In genomic region chr19:38349013-38349341, GRCm38 (mm10) we compare ENCODE assay signal across 28 mouse cellular contexts. TPM values are rescaled to one million over a fixed set of nuclear protein-coding genes. Genes with fewer than 3 reads are reported as not detected.
DNase-seq lines count a peak whose midpoint lies in the region; ATAC-seq and TF ChIP-seq lines count a peak whose summit lies in the region.
"Had no signal": no experiment of that assay in that cellular context is flagged by ENCODE, and none has a peak within 500 bp of the region (broad histone marks: within the 10 kb centered on the region; RNA-seq: fewer than 3 reads in every experiment).

No protein-coding gene starts in this region.

- WGBS in hindbrain, embryonic 15.5 days, result 49% methylated on average over 5 of the region's 5 CpGs
- 78% methylated on average over 5 of the region's 5 CpGs for WGBS in hindbrain, embryonic 10.5 days
- WGBS in hindbrain, postnatal 0 days, result 70% methylated on average over 5 of the region's 5 CpGs

- 0 out of 2 replicates have a peak overlapping the region, but pooled peaks have one; percentile 46 for H3K27ac ChIP-seq in hindbrain, embryonic 15.5 days (replicated peaks)
- no peak overlapping the region for H3K27ac ChIP-seq in hindbrain, embryonic 10.5 days
- no peak overlapping the region for H3K27ac ChIP-seq in cortical plate, adult 2 months (ENCODE audit: insufficient read depth, low read length)
- H3K27ac ChIP-seq in hindbrain, postnatal 0 days, result no peak overlapping the region
- H3K27ac ChIP-seq: embryonic facial prominence, embryonic 13.5 days; kidney, postnatal 0 days; layer of hippocampus, adult 2 months; limb, embryonic 12.5 days; midbrain, embryonic 10.5 days had no signal

- TF ChIP-seq POLR2A in cortical plate, adult 2 months (IDR thresholded peaks at IDR 0.05; ENCODE audit: extremely low read depth, insufficient read depth, low read length), result no peak

- no peak for DNase-seq in hindbrain, embryonic 10.5 days (ENCODE audit: low spot score)
- DNase-seq in ES-CJ7 (ENCODE audit: low read depth, low spot score) (peak; percentile 63), adipocyte (ENCODE audit: low spot score) (no peak)
- DNase-seq in hindbrain, postnatal 0 days (ENCODE audit: low spot score), result no peak
- DNase-seq in spleen, postnatal 4 days (ENCODE audit: low spot score in 2 of 2), result no peak
- no peak for DNase-seq in layer of hippocampus, postnatal 36 days
- DNase-seq: adrenal gland, adult 2 months; B cell, adult 2 months; cerebellum, adult 18-20 months; cerebellum, postnatal 14 days; embryo, embryonic 11 days; lung, adult 18-20 months; lung, postnatal 10 days; right cerebral cortex, postnatal 14 days; thymus, postnatal 14 days had no signal

- no peak for ATAC-seq in hindbrain, embryonic 15.5 days (ENCODE audit: low FRiP score, low read depth)
- ATAC-seq in hindbrain, postnatal 0 days, result no peak
- ATAC-seq: intestine, postnatal 0 days had no signal

- H3K9ac ChIP-seq in hindbrain, embryonic 15.5 days, result no peak overlapping the region
- H3K9ac ChIP-seq in hindbrain, postnatal 0 days (replicated peaks; ENCODE audit: low read length), result no peak overlapping the region
- H3K9ac ChIP-seq: embryonic facial prominence, embryonic 13.5 days; limb, embryonic 12.5 days had no signal

- TF ChIP-seq CTCF in cortical plate, adult 2 months (IDR thresholded peaks at IDR 0.05; ENCODE audit: extremely low read depth, insufficient read depth, low read length), result no peak
- TF ChIP-seq CTCF in hindbrain, postnatal 0 days (IDR thresholded peaks at IDR 0.05; ENCODE audit: low read depth), result no peak

- H3K27me3 ChIP-seq in hindbrain, embryonic 15.5 days, result no peaks in the 10 kb centered on the region
- no peaks in the 10 kb centered on the region for H3K27me3 ChIP-seq in hindbrain, embryonic 10.5 days (ENCODE audit: insufficient read depth, poor library complexity, severe bottlenecking)
- H3K27me3 ChIP-seq in hindbrain, postnatal 0 days (ENCODE audit: insufficient read depth, low read length), result no peaks in the 10 kb centered on the region
- H3K27me3 ChIP-seq: CH12.LX; embryonic facial prominence, embryonic 13.5 days; limb, embryonic 12.5 days had no signal

- peak overlapping the region; percentile 14 for H3K4me3 ChIP-seq in hindbrain, embryonic 15.5 days
- no peak overlapping the region for H3K4me3 ChIP-seq in hindbrain, embryonic 10.5 days
- 0 out of 2 replicates have a peak overlapping the region, but pooled peaks have one; percentile 18 for H3K4me3 ChIP-seq in cortical plate, adult 2 months (ENCODE audit: insufficient read depth, low read length)
- no peak overlapping the region for H3K4me3 ChIP-seq in hindbrain, postnatal 0 days (ENCODE audit: low read length)
- H3K4me3 ChIP-seq: embryonic facial prominence, embryonic 13.5 days; erythroblast, embryonic 14.5 days; layer of hippocampus, adult 2 months; limb, embryonic 12.5 days; midbrain, embryonic 10.5 days; myocyte had no signal

- no peaks in the 10 kb centered on the region for H3K9me3 ChIP-seq in hindbrain, embryonic 15.5 days
- peaks cover 7% of the 10 kb centered on the region for H3K9me3 ChIP-seq in hindbrain, embryonic 10.5 days
- no peaks in the 10 kb centered on the region for H3K9me3 ChIP-seq in hindbrain, postnatal 0 days (ENCODE audit: low read length)

- H3K4me2 ChIP-seq in hindbrain, embryonic 15.5 days, result peak overlapping the region; percentile 24; the same call in 1 of the 2 replicates
- peak overlapping the region; percentile 13; the same call in 1 of the 2 replicates for H3K4me2 ChIP-seq in hindbrain, postnatal 0 days (ENCODE audit: low read depth, low read length)
- H3K4me2 ChIP-seq: embryonic facial prominence, embryonic 13.5 days; heart, embryonic 11.5 days; limb, embryonic 12.5 days; liver, embryonic 11.5 days had no signal

- no peaks in the 10 kb centered on the region for H3K36me3 ChIP-seq in hindbrain, embryonic 15.5 days
- no peaks in the 10 kb centered on the region for H3K36me3 ChIP-seq in hindbrain, embryonic 10.5 days
- no peaks in the 10 kb centered on the region for H3K36me3 ChIP-seq in hindbrain, postnatal 0 days (ENCODE audit: insufficient read depth, low read length)
- H3K36me3 ChIP-seq: embryonic facial prominence, embryonic 13.5 days; limb, embryonic 12.5 days; midbrain, embryonic 10.5 days had no signal

- peaks cover 10% of the 10 kb centered on the region for H3K4me1 ChIP-seq in hindbrain, embryonic 15.5 days (replicated peaks)
- H3K4me1 ChIP-seq in hindbrain, embryonic 10.5 days (replicated peaks), result peaks cover 7% of the 10 kb centered on the region
- H3K4me1 ChIP-seq in cortical plate, adult 2 months (ENCODE audit: control insufficient read depth, insufficient read depth, low read length), result peaks cover 2% of the 10 kb centered on the region; the same call in 1 of the 2 replicates
- no peaks in the 10 kb centered on the region for H3K4me1 ChIP-seq in hindbrain, postnatal 0 days (ENCODE audit: insufficient read depth, low read length)

RNA-seq across cellular contexts. Expression of gene Slc35g1, which starts 46.8 kb away (rescaled TPM):
- 1.1 TPM in 2 replicates for polyA plus RNA-seq in hindbrain, embryonic 15.5 days (2015; fragmentation: Nextera tagmentation; extraction: Ambion mirVana)
- polyA plus RNA-seq in hindbrain, embryonic 10.5 days (2016; fragmentation: Nextera tagmentation; extraction: Ambion mirVana), result 5.3 and 7.7 TPM in 2 replicates
- 1.6 and 1.8 TPM in 2 replicates for polyA plus RNA-seq in cortical plate, adult 2 months (2012; rRNA removed)
- total RNA-seq in hindbrain, postnatal 0 days (2014; rRNA removed), result 2.0 and 3.2 TPM in 2 replicates
- 1.4 and 1.5 TPM in 2 replicates for polyA plus RNA-seq in hindbrain, postnatal 0 days (2015; fragmentation: Nextera tagmentation; extraction: Ambion mirVana)
- total RNA-seq in layer of hippocampus, postnatal 36 days (2021), result 1 to 10 TPM; 2.7 to 3.6 TPM

Comparison
In these comparisons a context has a peak if more than half of its experiments do, and no peak if none do; other contexts are left out.
1. H3K4me3 ChIP-seq: peak in hindbrain, embryonic 15.5 days (single experiment) and cortical plate, adult 2 months (single experiment); none in hindbrain, embryonic 10.5 days (single experiment) and hindbrain, postnatal 0 days (single experiment).